Mouse (Mus musculus): ENCODE measurements at regions not wholly inside any gene's neighbourhood (a gene's known extent, or its start where the extent isn't known, plus 50 kb on each side); places are given as distances from the start of the nearest gene placed in this dataset.
A peak's percentile ranks its signal among the peaks of the same experiment; 100 is the strongest.

DNA sequence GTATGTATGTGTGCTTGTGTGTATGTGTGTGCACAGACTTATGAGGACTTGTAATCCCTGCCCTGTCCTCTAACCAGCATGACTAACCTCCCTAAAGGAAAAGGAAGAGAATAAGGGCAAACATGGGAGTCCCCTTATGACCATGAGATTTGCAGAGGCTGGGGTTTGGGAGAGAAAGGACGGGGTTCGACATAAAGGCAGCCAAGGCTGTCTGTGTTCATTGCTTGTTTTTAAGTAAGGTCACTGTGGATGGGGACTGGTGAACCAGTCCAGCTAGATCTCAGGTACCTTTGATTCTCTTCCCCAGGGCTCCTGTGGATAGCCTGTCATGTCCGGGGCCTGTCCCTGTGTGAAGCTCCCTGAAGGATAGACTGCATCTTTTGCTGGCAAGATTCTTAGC, 55.6 kb downstream of the Irf2bp2 start:
- no peak for DNase-seq

DNA sequence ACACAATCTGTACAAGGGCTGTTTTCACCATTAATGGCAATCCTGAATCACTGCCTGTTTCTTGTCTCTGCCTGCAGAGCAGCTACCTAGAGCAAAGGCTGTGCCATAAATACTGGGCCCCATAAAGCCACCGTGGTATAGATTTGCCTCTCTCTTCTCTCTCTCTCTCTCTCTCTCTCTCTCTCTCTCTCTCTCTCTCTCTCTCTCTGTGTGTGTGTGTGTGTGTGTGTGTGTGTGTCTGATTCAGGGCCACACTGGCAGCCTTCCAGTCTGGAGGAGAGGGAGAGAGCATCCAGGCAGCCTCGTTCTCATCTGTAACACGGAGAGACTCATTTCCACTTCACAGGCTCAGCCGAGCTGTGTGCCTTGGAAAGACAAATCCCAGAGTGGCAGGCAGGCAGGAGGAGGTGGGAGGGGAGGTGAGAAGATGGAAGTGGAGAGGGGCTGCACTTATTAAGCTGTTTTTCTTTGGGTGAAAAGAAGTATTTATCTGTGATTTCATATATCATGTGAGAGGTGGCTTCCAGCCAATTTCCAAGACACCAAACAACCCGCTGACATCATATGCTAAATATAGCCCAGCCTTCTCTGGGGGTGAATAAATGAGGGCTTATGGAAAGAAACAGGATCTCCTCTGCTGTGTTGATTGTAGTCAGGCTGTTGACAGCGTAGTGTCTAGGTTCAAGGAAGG, 56.7 kb downstream of the Irf2bp2 start:
- DNase-seq = peak; percentile 58

DNA sequence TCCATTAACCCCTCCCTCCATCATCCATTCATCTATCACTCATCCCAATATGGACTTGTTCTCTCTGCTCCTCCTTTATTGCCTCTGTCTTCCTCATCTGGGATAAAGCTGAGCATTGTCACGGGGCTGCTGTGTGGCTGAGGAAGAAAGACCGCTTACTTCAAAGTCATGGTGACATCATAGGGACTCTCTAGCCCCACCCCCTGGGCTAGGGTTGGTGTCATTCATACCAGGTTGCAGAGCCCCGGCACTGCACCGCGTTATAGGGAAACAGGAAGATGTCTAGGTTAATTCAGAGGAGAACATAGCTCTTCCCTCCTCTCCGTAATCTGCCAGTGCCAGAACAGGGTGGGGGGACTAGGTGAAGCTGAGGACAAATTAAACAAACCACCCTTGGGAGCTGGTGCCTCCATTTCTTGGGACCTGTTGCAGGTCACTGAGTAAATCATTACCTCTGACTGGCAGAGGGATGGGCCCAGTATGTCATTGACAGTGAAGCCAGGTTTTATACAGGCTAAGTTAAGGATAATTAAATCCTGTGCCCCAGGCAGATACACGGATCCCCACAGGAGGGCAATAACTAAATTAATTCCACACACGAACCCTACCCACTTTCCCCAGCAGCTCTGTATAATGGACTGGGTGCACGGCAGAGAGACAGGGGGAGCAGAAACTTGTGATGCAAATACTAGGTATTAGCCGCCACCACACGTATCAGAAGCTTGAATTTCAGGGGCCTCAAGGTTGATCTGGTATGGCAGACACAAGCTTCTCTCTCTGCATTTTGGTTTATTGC, 57.5 kb downstream of the Irf2bp2 start:
- peak; percentile 51 for DNase-seq

DNA sequence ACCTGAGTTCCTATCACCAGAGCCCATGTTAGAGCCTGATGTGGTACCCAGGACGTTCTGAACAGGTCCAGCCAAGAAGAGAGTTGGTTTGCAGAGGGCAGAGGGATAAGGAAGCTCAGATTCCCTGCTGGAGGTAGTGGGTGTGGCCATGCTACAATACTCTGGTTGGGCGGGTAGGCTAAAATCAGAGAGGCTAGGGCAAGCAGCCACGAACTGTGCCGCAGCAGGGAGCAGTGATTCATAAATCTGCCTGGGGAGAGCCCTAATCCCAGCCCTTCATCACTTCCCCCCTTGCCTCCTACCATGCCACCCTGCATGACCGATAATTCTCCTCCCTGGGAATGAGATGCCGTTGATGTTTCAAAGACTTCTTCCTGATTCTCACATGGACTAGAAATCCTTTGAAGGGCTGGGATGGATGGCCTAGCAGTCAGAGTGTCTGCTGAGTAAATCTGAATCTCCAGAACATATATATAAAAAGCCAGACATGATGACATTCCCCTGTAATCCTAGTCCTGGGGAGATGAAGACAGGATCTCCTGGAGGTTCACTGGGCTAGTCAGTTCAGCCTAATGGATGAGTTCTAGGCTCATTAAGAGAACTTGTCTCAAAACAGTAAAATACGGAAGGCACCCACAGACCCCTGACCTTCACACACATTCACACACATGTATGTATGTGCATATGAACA, 57.6 kb upstream of the Tarbp1 start:
- DNase-seq = no peak

DNA sequence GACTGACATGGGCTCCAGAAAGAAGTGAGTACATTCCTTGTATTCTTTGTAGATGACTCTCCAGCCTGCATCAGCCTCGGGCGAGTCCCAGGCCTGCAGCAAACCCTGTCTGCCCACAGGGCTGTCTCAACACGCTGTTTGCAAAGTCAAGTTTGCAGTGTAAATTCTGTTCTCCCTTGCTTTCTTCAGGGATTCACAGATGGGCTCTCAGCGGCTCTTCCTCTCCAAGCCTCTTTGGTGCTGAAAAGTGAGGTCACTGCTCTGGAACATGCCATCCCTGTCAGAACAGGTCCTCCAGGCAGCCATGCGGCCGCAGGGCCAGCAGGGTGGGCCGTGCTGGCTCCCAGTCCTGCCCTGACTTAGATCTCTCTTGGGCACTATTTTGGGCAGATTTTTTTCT, 56.6 kb upstream of the Tarbp1 start:
- DNase-seq = no peak

DNA sequence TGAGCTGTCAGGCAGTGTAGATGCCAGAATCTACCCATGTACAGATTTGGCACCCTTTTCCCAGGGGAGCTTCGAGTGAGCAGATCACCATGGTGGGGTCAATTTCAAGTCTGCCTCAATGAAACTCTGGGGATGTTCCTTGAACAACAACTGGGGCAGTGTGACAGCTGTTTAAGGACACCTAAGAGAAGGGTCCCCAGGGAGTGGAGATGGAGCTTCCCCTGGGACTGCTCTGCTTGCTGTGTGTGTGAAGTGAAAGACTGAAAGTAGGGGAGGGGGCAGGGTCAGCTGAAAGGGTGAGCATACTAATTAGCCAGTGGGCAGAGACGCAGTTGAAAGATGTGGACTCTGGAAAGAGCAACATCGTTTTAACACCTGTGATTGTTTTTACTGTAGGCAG, 54.5 kb upstream of the Tarbp1 start:
- no peak for DNase-seq

DNA sequence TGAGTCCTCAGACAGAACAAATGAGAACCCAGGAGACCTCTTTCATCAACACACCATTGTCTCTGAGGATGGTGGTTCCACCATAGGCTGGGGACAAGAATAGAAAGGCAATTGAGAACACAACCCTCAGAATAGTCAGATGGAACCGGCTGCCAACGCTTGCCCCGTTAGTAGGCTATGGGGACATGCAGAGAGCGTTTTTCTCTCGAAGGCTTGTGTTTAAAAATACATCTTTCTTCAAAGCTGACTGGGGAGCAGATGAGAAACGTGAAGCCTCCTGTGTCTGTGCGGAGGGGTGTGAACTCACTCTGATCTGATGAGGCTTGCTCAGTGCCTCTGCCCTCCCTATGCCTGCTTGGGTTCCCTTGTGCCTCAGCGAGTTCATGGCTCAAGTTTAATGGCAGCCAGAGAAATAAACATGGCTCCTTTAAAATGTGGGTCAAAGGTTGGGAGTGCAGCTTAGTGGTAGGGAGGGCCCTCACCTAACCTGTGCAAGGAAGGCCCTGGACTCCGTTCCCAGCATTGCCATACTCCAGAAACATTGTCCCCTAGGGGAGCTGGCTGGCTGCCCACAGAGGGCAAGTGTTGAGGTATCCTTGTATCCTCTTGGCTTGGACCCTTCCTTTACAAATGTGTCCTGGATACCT, 53.7 kb upstream of the Tarbp1 start:
- DNase-seq = no peak

DNA sequence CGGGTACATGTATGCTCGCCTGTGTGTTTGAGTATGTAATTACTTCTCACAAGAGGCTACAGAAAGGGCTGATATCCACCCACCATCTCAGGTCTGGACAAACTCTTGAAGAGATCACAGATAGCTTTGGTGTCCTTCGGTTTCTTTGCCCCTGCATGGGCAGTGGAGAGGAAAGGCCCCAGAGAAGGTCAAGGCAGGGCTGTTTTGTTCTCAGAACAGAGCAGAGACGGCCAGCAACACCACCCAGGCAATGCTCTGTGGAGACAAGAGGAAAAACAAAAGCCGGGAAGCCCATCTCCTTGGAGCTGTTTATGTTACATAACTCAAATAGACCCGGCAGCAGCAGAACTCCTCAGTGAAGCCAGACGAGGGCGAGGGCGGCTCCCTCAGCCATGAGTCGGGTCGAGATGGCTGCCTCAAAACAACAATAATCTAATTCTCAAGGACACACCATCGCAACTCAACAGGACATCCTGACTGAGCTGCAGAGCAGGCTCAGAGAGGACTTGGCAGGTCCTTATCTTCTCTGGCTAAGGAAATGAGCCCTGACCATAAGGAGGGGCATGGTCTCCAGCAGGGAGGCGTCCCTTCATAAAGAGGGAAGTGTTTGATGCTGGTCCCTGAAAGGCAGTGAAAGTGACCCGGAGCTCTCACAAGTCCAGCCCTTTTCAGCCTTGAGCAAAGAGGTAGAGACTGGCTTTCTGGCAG, 52.2 kb upstream of the Tarbp1 start:
- DNase-seq = peak; percentile 63

DNA sequence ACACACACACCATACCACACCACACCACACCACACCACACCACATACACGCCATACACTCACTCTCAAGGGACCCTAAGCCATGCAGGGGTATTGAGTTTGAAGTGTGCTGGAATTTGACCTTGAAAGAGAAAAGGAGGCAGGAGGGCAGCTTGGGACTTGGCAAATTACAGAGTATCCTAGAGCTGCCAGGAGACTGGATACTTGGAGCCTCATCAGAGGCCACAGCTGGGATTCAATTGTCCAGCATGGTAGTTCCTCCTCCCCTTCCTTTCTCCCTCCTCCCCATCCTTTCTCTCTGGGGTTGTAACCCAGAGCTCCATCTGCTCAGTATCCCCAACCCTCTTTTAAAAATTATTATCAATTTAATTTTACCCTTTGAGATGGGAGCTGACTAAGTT, 50.7 kb upstream of the Tarbp1 start:
- no peak for DNase-seq

All from kidney, adult 18-20 months (tissue).